Mouse (Mus musculus): ENCODE data around the gene Rufy3.
"Not testable (repeated sequence)": the region's sequence is repeated elsewhere in the genome, so short reads cannot be mapped to it uniquely, and the experiment has no call there.

Gene Rufy3

GRCm38 (mm10) chr5:88564501-88565147, at the start of gene Rufy3:
Rufy3 (plus strand) TSS chr5:88565040.
- peak; percentile 69 for DNase-seq (ENCODE audit: low spot score)

GRCm38 (mm10) chr5:88519232-88519631, 45.6 kb upstream of the Rufy3 start:
- peak; percentile 24 for DNase-seq (ENCODE audit: low spot score)

GRCm38 (mm10) chr5:88527657-88528056, 37.2 kb upstream of the Rufy3 start, which contains the start of gene Jchain:
Jchain (minus strand) TSS chr5:88527891.
- DNase-seq (ENCODE audit: low spot score): no peak

GRCm38 (mm10) chr5:88530908-88531307, 33.9 kb upstream of the Rufy3 start:
- no peak for DNase-seq (ENCODE audit: low spot score)

- no peak for DNase-seq (ENCODE audit: low spot score)
These were observed 30.1 kb upstream of the Rufy3 start for GRCm38 (mm10) chr5:88534697-88535096.

- DNase-seq (ENCODE audit: low spot score): no peak
These were observed 24.0 kb upstream of the Rufy3 start for GRCm38 (mm10) chr5:88540845-88541244.

GRCm38 (mm10) chr5:88542651-88543282, 22.1 kb upstream of the Rufy3 start:
- DNase-seq (ENCODE audit: low spot score): peak; percentile 48

GRCm38 (mm10) chr5:88544411-88544810, 20.4 kb upstream of the Rufy3 start:
- not testable (repeated sequence) for DNase-seq (ENCODE audit: low spot score)

- DNase-seq (ENCODE audit: low spot score): no peak
These were observed 19.3 kb upstream of the Rufy3 start for GRCm38 (mm10) chr5:88545536-88545935.

GRCm38 (mm10) chr5:88553271-88554085, 11.4 kb upstream of the Rufy3 start:
- no peak for DNase-seq (ENCODE audit: low spot score)

- peak; percentile 96 for DNase-seq (ENCODE audit: low spot score)
These were observed 10.6 kb upstream of the Rufy3 start, which contains the start of gene Utp3 for GRCm38 (mm10) chr5:88554086-88554886. Utp3 (plus strand) TSS chr5:88554462.

GRCm38 (mm10) chr5:88558991-88559390, 5.8 kb upstream of the Rufy3 start:
- DNase-seq (ENCODE audit: low spot score): no peak

GRCm38 (mm10) chr5:88561080-88561814, 3.6 kb upstream of the Rufy3 start:
- DNase-seq (ENCODE audit: low spot score): no peak

GRCm38 (mm10) chr5:88562863-88563780, 1.7 kb upstream of the Rufy3 start:
- no peak for DNase-seq (ENCODE audit: low spot score)

- peak; percentile 49 for DNase-seq (ENCODE audit: low spot score)
These were observed 551 bp downstream of the Rufy3 start for GRCm38 (mm10) chr5:88565148-88566033.

GRCm38 (mm10) chr5:88566034-88566841, 1.4 kb downstream of the Rufy3 start:
- DNase-seq (ENCODE audit: low spot score): no peak

GRCm38 (mm10) chr5:88569541-88569940, 4.7 kb downstream of the Rufy3 start:
- DNase-seq (ENCODE audit: low spot score): no peak

- DNase-seq (ENCODE audit: low spot score): no peak
These were observed 10.0 kb downstream of the Rufy3 start for GRCm38 (mm10) chr5:88574829-88575228.

Data from layer of hippocampus, adult 11-12 months (tissue).